In genomic region chr17:33999341-34000149, GRCm38 (mm10) we compare ENCODE assay signal across 8 mouse cellular contexts. TPM values are rescaled to one million over a fixed set of nuclear protein-coding genes. Genes with fewer than 3 reads are reported as not detected.
DNase-seq lines count a peak whose midpoint lies in the region; ATAC-seq and TF ChIP-seq lines count a peak whose summit lies in the region.

No protein-coding gene starts in this region.

- no peak for TF ChIP-seq EP300 in heart, adult 2 months (IDR thresholded peaks at IDR 0.05; ENCODE audit: insufficient read depth, low read depth, low read length)

- H3K36me3 ChIP-seq in heart, adult 2 months (ENCODE audit: control insufficient read depth, insufficient read depth, low read length) = no peaks in the 10 kb centered on the region
- H3K36me3 ChIP-seq in kidney, embryonic 15.5 days = no peaks in the 10 kb centered on the region
- H3K36me3 ChIP-seq in testis, adult 2 months (ENCODE audit: control insufficient read depth, insufficient read depth, low read length) = no peaks in the 10 kb centered on the region

- POLR2A ChIA-PET in Patski (lab: Charles Lee) = no interaction called here

- in situ Hi-C loops in Patski (cut with MboI; ENCODE audit: low pct_unique_long_range_greater_than_20kb) = loop anchor here (5.0 kb wide), 1 partner anchor 32 kb away; no protein-coding TSS in a partner anchor

- TF ChIP-seq POLR2A in heart, adult 2 months (IDR thresholded peaks at IDR 0.05; ENCODE audit: insufficient read depth, low read depth, low read length) = no peak
- no peak for TF ChIP-seq POLR2A in testis, adult 2 months (IDR thresholded peaks at IDR 0.05; ENCODE audit: control insufficient read depth, low read depth, low read length)

- intact Hi-C loops in heart, adult 2 months (cut with DNase I) = loop anchor here (5.0 kb wide), 1 partner anchor 1293 kb away; no protein-coding TSS in a partner anchor

- H3K4me1 ChIP-seq in heart, adult 2 months (ENCODE audit: control insufficient read depth, insufficient read depth, low read length) = no peaks in the 10 kb centered on the region; the same call in none of the 2 replicates
- peaks cover 15% of the 10 kb centered on the region for H3K4me1 ChIP-seq in kidney, embryonic 15.5 days
- H3K4me1 ChIP-seq in testis, adult 2 months (ENCODE audit: control insufficient read depth, insufficient read depth, low read length) = peaks cover 9% of the 10 kb centered on the region

- H3K9ac ChIP-seq in heart, adult 2 months (ENCODE audit: low read depth, low read length) = peak overlapping the region; percentile 94
- H3K9ac ChIP-seq in kidney, embryonic 15.5 days = peak overlapping the region; percentile 37

- 2% methylated on average over 87 of the region's 87 CpGs for WGBS in heart, adult 2 months
- 1% methylated on average over 87 of the region's 87 CpGs for WGBS in kidney, embryonic 15.5 days

- H3K4me2 ChIP-seq in kidney, embryonic 15.5 days = peak overlapping the region; percentile 97

- H3K79me2 ChIP-seq in heart, adult 2 months (replicated peaks; ENCODE audit: control insufficient read depth, insufficient read depth, low read length) = no peaks in the 10 kb centered on the region

- H3K4me3 ChIP-seq in heart, adult 2 months = peak overlapping the region; percentile 71
- peak overlapping the region; percentile 59 for H3K4me3 ChIP-seq in kidney, embryonic 15.5 days (replicated peaks)
- H3K4me3 ChIP-seq in testis, adult 2 months (ENCODE audit: control insufficient read depth, low read depth, low read length) = peak overlapping the region; percentile 85

- DNase-seq in adrenal gland, adult 2 months = peak; percentile 64
- DNase-seq in adrenal gland, adult 8-10 months = no peak
- DNase-seq in Patski (ENCODE audit: low read depth, low spot score) = no peak
- peak; percentile 50 to 61 for DNase-seq in heart, adult 2 months
- peak; percentile 53 for DNase-seq in lung, postnatal 36 days
- no peak for DNase-seq in layer of hippocampus, adult 9-11 months

- CTCF ChIA-PET in Patski (lab: Charles Lee) = no interaction called here

- peak overlapping the region; percentile 77 for H3K27ac ChIP-seq in heart, adult 2 months
- no peak overlapping the region for H3K27ac ChIP-seq in kidney, embryonic 15.5 days
- 0 out of 2 replicates have a peak overlapping the region, but pooled peaks have one; percentile 25 for H3K27ac ChIP-seq in testis, adult 2 months (ENCODE audit: control insufficient read depth, insufficient read depth, low read depth, low read length)

- peak; percentile 49 for ATAC-seq in Patski
- ATAC-seq in kidney, embryonic 15.5 days (replicated peaks; ENCODE audit: low FRiP score) = peak; percentile 65

- H3K9me3 ChIP-seq in kidney, embryonic 15.5 days (replicated peaks) = no peaks in the 10 kb centered on the region

- no peak for TF ChIP-seq CTCF in Patski (IDR thresholded peaks at IDR 0.05)
- no peak for TF ChIP-seq CTCF in heart, adult 2 months (IDR thresholded peaks at IDR 0.05)
- no peak for TF ChIP-seq CTCF in testis, adult 2 months (IDR thresholded peaks at IDR 0.05; ENCODE audit: control insufficient read depth, insufficient read depth, insufficient replicate concordance, low read depth, low read length)

- H3K27me3 ChIP-seq in Patski = no peaks in the 10 kb centered on the region
- no peaks in the 10 kb centered on the region for H3K27me3 ChIP-seq in heart, adult 2 months (ENCODE audit: control insufficient read depth, insufficient read depth, low read length)
- peaks cover 58% of the 10 kb centered on the region for H3K27me3 ChIP-seq in kidney, embryonic 15.5 days
- H3K27me3 ChIP-seq in testis, adult 2 months (ENCODE audit: control insufficient read depth, insufficient read depth, low read length) = no peaks in the 10 kb centered on the region

RNA-seq across cellular contexts. Expression of gene H2-K1, which starts 0.6 kb away (rescaled TPM):
- 100 to 1,000 TPM; 577 to 669 TPM for total RNA-seq in adrenal gland, adult 2 months (2021)
- 2,584 and 2,844 TPM in 2 replicates for polyA plus RNA-seq in adrenal gland, adult 2 months (2012; rRNA removed)
- 100 to 1,000 TPM; 493 to 638 (median 583) TPM for total RNA-seq in adrenal gland, adult 8-10 months (2022)
- polyA plus RNA-seq in Patski (2021) = 79.5 TPM
- 100 to 1,000 TPM; 103 to 117 TPM for total RNA-seq in heart, adult 2 months (2021)
- 655 and 1,075 TPM in 2 replicates for polyA plus RNA-seq in heart, adult 2 months (2012; rRNA removed)
- polyA plus RNA-seq in kidney, embryonic 15.5 days (2015; fragmentation: Nextera tagmentation; extraction: Ambion mirVana) = 24.6 and 27.2 TPM in 2 replicates
- polyA plus RNA-seq in testis, adult 2 months (2012; rRNA removed) = 276 and 298 TPM in 2 replicates

RNA-seq across cellular contexts. Expression of gene Ring1, which starts 24.9 kb away (rescaled TPM):
- 10 to 100 TPM; 41.4 to 57.0 TPM for total RNA-seq in adrenal gland, adult 2 months (2021)
- 70.0 and 92.4 TPM in 2 replicates for polyA plus RNA-seq in adrenal gland, adult 2 months (2012; rRNA removed)
- 10 to 100 TPM; 42.7 to 84.4 (median 60.7) TPM for total RNA-seq in adrenal gland, adult 8-10 months (2022)
- 31.1 TPM for polyA plus RNA-seq in Patski (2021)
- 10 to 100 TPM; 13.0 to 13.1 TPM for total RNA-seq in heart, adult 2 months (2021)
- polyA plus RNA-seq in heart, adult 2 months (2012; rRNA removed) = 18.6 and 20.8 TPM in 2 replicates
- 20.3 and 21.7 TPM in 2 replicates for polyA plus RNA-seq in kidney, embryonic 15.5 days (2015; fragmentation: Nextera tagmentation; extraction: Ambion mirVana)
- 27.8 and 31.4 TPM in 2 replicates for polyA plus RNA-seq in testis, adult 2 months (2012; rRNA removed)

RNA-seq across cellular contexts. Expression of gene H2-Ke6, which starts 28.3 kb away (rescaled TPM):
- 100 to 1,000 TPM; 252 to 263 TPM for total RNA-seq in adrenal gland, adult 2 months (2021)
- 362 and 465 TPM in 2 replicates for polyA plus RNA-seq in adrenal gland, adult 2 months (2012; rRNA removed)
- 100 to 1,000 TPM; 249 to 289 (median 271) TPM for total RNA-seq in adrenal gland, adult 8-10 months (2022)
- 49.3 TPM for polyA plus RNA-seq in Patski (2021)
- 100 to 1,000 TPM; 112 to 138 TPM for total RNA-seq in heart, adult 2 months (2021)
- 87.0 and 91.6 TPM in 2 replicates for polyA plus RNA-seq in heart, adult 2 months (2012; rRNA removed)
- polyA plus RNA-seq in kidney, embryonic 15.5 days (2015; fragmentation: Nextera tagmentation; extraction: Ambion mirVana) = 51.7 and 52.5 TPM in 2 replicates
- 24.5 and 25.0 TPM in 2 replicates for polyA plus RNA-seq in testis, adult 2 months (2012; rRNA removed)

RNA-seq across cellular contexts. Expression of gene Slc39a7, which starts 31.9 kb away (rescaled TPM):
- total RNA-seq in adrenal gland, adult 2 months (2021) = 100 to 1,000 TPM; 156 to 217 TPM
- polyA plus RNA-seq in adrenal gland, adult 2 months (2012; rRNA removed) = 291 and 321 TPM in 2 replicates
- 100 to 1,000 TPM; 176 to 248 (median 200) TPM for total RNA-seq in adrenal gland, adult 8-10 months (2022)
- polyA plus RNA-seq in Patski (2021) = 189 TPM
- total RNA-seq in heart, adult 2 months (2021) = 10 to 100 TPM; 76.0 to 79.8 TPM
- 64.0 and 72.5 TPM in 2 replicates for polyA plus RNA-seq in heart, adult 2 months (2012; rRNA removed)
- 197 and 211 TPM in 2 replicates for polyA plus RNA-seq in kidney, embryonic 15.5 days (2015; fragmentation: Nextera tagmentation; extraction: Ambion mirVana)
- polyA plus RNA-seq in testis, adult 2 months (2012; rRNA removed) = 33.4 and 36.3 TPM in 2 replicates

RNA-seq across cellular contexts. Expression of gene Rxrb, which starts 32.1 kb away (rescaled TPM):
- total RNA-seq in adrenal gland, adult 2 months (2021) = 10 to 100 TPM; 47.5 to 54.9 TPM
- polyA plus RNA-seq in adrenal gland, adult 2 months (2012; rRNA removed) = 150 and 161 TPM in 2 replicates
- total RNA-seq in adrenal gland, adult 8-10 months (2022) = 10 to 100 TPM; 54.8 to 70.9 (median 62.7) TPM
- polyA plus RNA-seq in Patski (2021) = 57.1 TPM
- total RNA-seq in heart, adult 2 months (2021) = 10 to 100 TPM; 39.1 to 42.4 TPM
- polyA plus RNA-seq in heart, adult 2 months (2012; rRNA removed) = 38.8 and 41.3 TPM in 2 replicates
- polyA plus RNA-seq in kidney, embryonic 15.5 days (2015; fragmentation: Nextera tagmentation; extraction: Ambion mirVana) = 50.5 and 53.0 TPM in 2 replicates
- 25.5 and 28.0 TPM in 2 replicates for polyA plus RNA-seq in testis, adult 2 months (2012; rRNA removed)

Comparison
In these comparisons a context has a peak if more than half of its experiments do, and no peak if none do; other contexts are left out.
1. DNase-seq: peak in adrenal gland, adult 2 months (single experiment), heart, adult 2 months (2 of 2) and lung, postnatal 36 days (single experiment); none in adrenal gland, adult 8-10 months (single experiment), Patski (single experiment) and layer of hippocampus, adult 9-11 months (single experiment).
2. Peak in every context shown above with its lines, with median percentiles within 50 percentile points of each other: H3K4me3 ChIP-seq.